Mouse (Mus musculus) stomach, postnatal 0 days (tissue): ENCODE measurements around the gene Opa1.

Experiments
- CTCF ChIP-seq: IDR thresholded peaks from 2 replicates; pipeline ENCODE4 v1.5.1; 2016; ENCODE audit warnings: antibody characterized with exemption, low read depth, mild to moderate bottlenecking, moderate library complexity
- EP300 ChIP-seq: optimal IDR thresholded peaks from 2 replicates; pipeline ENCODE3; 2016; ENCODE audit warnings: antibody characterized with exemption

- no peak for TF ChIP-seq CTCF
- TF ChIP-seq EP300, result no peak
Observed at GRCm38 (mm10) chr16:29693791-29694419, 114.8 kb downstream of the Opa1 start.
